Mouse (Mus musculus) ES-E14 (cell line): ENCODE results near the gene Akr1d1. TPM values are rescaled to one million over a fixed set of nuclear protein-coding genes. Genes with fewer than 3 reads are reported as not detected.

Experiments used
- DNase-seq: peaks from one replicate; pipeline ENCODE4 v3.0.0-alpha.2; 2013; ENCODE audit warnings: low read depth, low spot score
- H3K27ac ChIP-seq: 2 replicates; pipeline ENCODE4 v1.5.1; 2012; ENCODE audit warnings: low read depth, mild to moderate bottlenecking, low read length, moderate library complexity, mixed read lengths; ENCODE audit not compliant: poor library complexity, insufficient read depth, severe bottlenecking
- H3K36me3 ChIP-seq: 2 replicates; pipeline ENCODE4 v1.6.1; 2012; ENCODE audit warnings: mild to moderate bottlenecking, low read length, moderate library complexity, mixed read lengths; ENCODE audit not compliant: control insufficient read depth, poor library complexity, insufficient read depth, severe bottlenecking
- H3K4me1 ChIP-seq, 2 experiments: fragments of 150-350 bp in 1 of 2; sonication (generic) in 1 of 2; 2 replicates each; pipeline ENCODE4 v1.6.1; 2012; ENCODE audit warnings: low read length in 2 of 2, mild to moderate bottlenecking in 1 of 2, mixed read lengths in 1 of 2; ENCODE audit not compliant: control insufficient read depth in 2 of 2, insufficient read depth in 2 of 2, poor library complexity in 1 of 2
- H3K4me3 ChIP-seq, 2 experiments: fragments of 150-350 bp in 1 of 2; sonication (generic) in 1 of 2; 2 replicates each; pipeline ENCODE4 v1.5.1; 2012; ENCODE audit warnings: low read length in 2 of 2, low read depth in 1 of 2, mild to moderate bottlenecking in 1 of 2, mixed read lengths in 1 of 2; ENCODE audit not compliant: insufficient read depth in 1 of 2, poor library complexity in 1 of 2, severe bottlenecking in 1 of 2
- H3K9ac ChIP-seq: 2 replicates; pipeline ENCODE4 v1.6.1; 2012; ENCODE audit warnings: low read depth, mild to moderate bottlenecking, low read length, mixed read lengths; ENCODE audit not compliant: poor library complexity, insufficient read depth, severe bottlenecking
- H3K9me3 ChIP-seq: fragments of 150-350 bp; sonication (generic); 2 replicates; pipeline ENCODE4 v1.6.1; 2012; ENCODE audit warnings: low read depth, mild to moderate bottlenecking, low read length; ENCODE audit not compliant: control insufficient read depth, insufficient read depth
- CHD2 ChIP-seq: IDR thresholded peaks from 2 replicates; pipeline ENCODE4 v1.6.1; 2014; ENCODE audit warnings: mild to moderate bottlenecking, low read depth, low read length, inconsistent platforms
- HCFC1 ChIP-seq: IDR thresholded peaks from 2 replicates; pipeline ENCODE4 v1.6.1; 2012; ENCODE audit warnings: low read length, inconsistent platforms, borderline replicate concordance; ENCODE audit not compliant: insufficient read depth
- MAFK ChIP-seq: IDR thresholded peaks from 2 replicates; pipeline ENCODE4 v1.6.1; 2014; ENCODE audit warnings: mild to moderate bottlenecking, low read depth, low read length, inconsistent platforms; ENCODE audit not compliant: insufficient read depth
- ZC3H11A ChIP-seq: IDR thresholded peaks from 2 replicates; pipeline ENCODE4 v1.6.1; 2012; ENCODE audit warnings: low read depth, mild to moderate bottlenecking, inconsistent platforms, low read length, borderline replicate concordance
- ZNF384 ChIP-seq: IDR thresholded peaks from 2 replicates; pipeline ENCODE4 v1.6.1; 2012; ENCODE audit warnings: low read depth, low read length, inconsistent platforms
- in situ Hi-C, 2 experiments: fragments of 600-800 bp; cut with MboI; formaldehyde crosslinking; loops; one replicate each; pipeline ENCODE4 v1.15.1; 2025; ENCODE audit warnings: low sequenced_read_pairs in 2 of 2, inconsistent platforms in 1 of 2; ENCODE audit not compliant: unreplicated experiment in 2 of 2
- total RNA-seq: library from RNA; depleted of rRNA; stranded (reverse); fragments of 300-350 nt; gene quantifications from 2 replicates; pipeline ENCODE4 v1.2.3, GENCODE M21; 2012

Gene Akr1d1
- total RNA-seq, 1 experiment = not detected

- DNase-seq = no peak
These were observed 37.4 kb downstream of the Akr1d1 start for GRCm38 (mm10) chr6:37567363-37567762.

GRCm38 (mm10) chr6:37571939-37572338 is 42.0 kb downstream of the Akr1d1 start:
- Histone ChIP-seq H3K4me3 (no peak overlapping the region), H3K9me3 (no peaks in the 10 kb centered on the region), H3K9ac (no peak overlapping the region), H3K36me3 (no peaks in the 10 kb centered on the region), H3K4me1 (0 out of 4 replicates have a peak, but pooled peaks cover 0 to 2% of the 10 kb centered on the region in 2 experiments), H3K27ac (no peak overlapping the region)
- TF ChIP-seq HCFC1 = no peak
- no peak for TF ChIP-seq ZNF384
- TF ChIP-seq MAFK = no peak
- no peak for DNase-seq
- in situ Hi-C loops = no loop called here

More at GRCm38 (mm10) chr6:37567363-37567762, 37.4 kb downstream of the Akr1d1 start:
- Histone ChIP-seq H3K27ac (no peak overlapping the region), H3K9ac (no peak overlapping the region), H3K9me3 (no peaks in the 10 kb centered on the region), H3K4me1 (peaks cover 0 to 3% of the 10 kb centered on the region in 2 experiments; a peak in 1 of 4 replicates), H3K4me3 (no peak overlapping the region), H3K36me3 (no peaks in the 10 kb centered on the region)
- in situ Hi-C loops = no loop called here
- TF ChIP-seq ZNF384 = no peak
- TF ChIP-seq CHD2 = no peak
- no peak for TF ChIP-seq MAFK
- no peak for TF ChIP-seq HCFC1
- no peak for TF ChIP-seq ZC3H11A

- in situ Hi-C loops = no loop called here
- TF ChIP-seq MAFK = no peak
- TF ChIP-seq ZNF384 = no peak
- no peak for TF ChIP-seq ZC3H11A
- no peak for TF ChIP-seq HCFC1
- TF ChIP-seq CHD2 = no peak
These were observed 43.0 kb downstream of the Akr1d1 start for GRCm38 (mm10) chr6:37572935-37573334.

GRCm38 (mm10) chr6:37580476-37580875 is 50.5 kb downstream of the Akr1d1 start:
- peaks cover 0 to 2% of the 10 kb centered on the region in 2 experiments; a peak in 1 of 4 replicates for H3K4me1 ChIP-seq
- TF ChIP-seq HCFC1 (no peak), MAFK (no peak), CHD2 (no peak), ZNF384 (no peak), ZC3H11A (no peak)
- no peak overlapping the region for H3K27ac ChIP-seq
- no peak for DNase-seq
- H3K9ac ChIP-seq = no peak overlapping the region
- H3K9me3 ChIP-seq = no peaks in the 10 kb centered on the region
- H3K36me3 ChIP-seq = no peaks in the 10 kb centered on the region
- H3K4me3 ChIP-seq = no peak overlapping the region
- in situ Hi-C loops = no loop called here

More at GRCm38 (mm10) chr6:37572935-37573334, 43.0 kb downstream of the Akr1d1 start:
- Histone ChIP-seq H3K9ac (no peak overlapping the region), H3K4me3 (no peak overlapping the region), H3K9me3 (no peaks in the 10 kb centered on the region), H3K36me3 (no peaks in the 10 kb centered on the region), H3K4me1 (0 out of 4 replicates have a peak, but pooled peaks cover 0 to 2% of the 10 kb centered on the region in 2 experiments), H3K27ac (no peak overlapping the region)
- DNase-seq = no peak
